Mouse (Mus musculus): ENCODE measurements around the gene Edc3.

Edc3 gene

DNA sequence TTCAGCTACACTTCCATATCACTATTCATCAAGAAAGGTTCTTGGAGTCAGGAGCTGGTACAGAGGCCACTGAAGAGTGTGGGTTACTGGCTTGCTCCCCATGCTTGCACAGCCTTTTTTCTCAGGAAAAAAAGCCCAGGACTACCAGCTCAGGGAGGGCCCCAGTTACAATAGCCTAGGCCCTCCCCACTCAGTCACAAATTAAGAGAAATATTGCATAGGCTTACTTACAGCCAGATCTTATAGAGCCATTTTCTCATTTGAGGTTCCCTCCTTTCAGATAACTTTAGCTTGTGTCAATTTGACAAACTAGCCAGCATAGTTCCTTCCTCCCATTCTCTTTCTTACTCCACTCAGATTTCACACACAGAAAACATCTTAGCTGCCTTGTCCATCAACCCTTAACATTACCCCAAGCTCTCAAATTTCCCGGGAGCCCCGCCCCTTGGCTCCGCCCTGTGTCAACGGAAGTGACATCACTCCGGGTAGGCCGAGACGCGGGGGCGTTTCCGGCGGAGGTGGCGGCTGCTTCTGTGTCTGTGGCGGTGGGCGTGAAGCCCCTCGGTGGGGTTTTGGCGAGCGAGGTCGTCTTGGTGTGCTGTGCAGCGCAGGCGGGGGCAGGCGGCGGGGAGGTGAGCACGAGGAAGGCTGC lies at the start of gene Edc3:
Gene Edc3 (plus strand): TSS at position 473 of the 652 bp plus-strand sequence.
- TF ChIP-seq GATA4 (IDR thresholded peaks at IDR 0.05; ENCODE audit: insufficient replicate concordance, low read length) = no peak

DNA sequence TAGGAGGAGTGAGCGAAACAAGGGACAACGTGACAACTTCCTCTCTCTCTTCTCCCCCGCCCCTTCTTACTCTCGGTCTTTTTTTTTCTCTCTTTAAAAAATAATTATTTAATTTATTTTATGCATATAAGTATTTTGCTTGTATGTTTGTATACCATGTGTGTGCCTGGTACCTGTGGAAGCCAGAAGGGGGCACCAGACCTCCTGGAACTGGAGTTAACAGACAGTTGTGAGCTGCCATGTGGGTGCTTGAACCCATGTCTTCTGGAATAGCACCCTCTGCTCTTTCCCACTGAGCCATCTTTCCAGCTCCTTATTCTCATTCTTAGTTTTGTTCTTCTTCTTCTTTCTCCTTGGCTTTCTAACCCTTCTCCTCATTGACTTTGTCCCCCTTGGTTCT lies 49.4 kb upstream of the Edc3 start:
- no peak for TF ChIP-seq GATA4 (IDR thresholded peaks at IDR 0.05; ENCODE audit: insufficient replicate concordance, low read length)

DNA sequence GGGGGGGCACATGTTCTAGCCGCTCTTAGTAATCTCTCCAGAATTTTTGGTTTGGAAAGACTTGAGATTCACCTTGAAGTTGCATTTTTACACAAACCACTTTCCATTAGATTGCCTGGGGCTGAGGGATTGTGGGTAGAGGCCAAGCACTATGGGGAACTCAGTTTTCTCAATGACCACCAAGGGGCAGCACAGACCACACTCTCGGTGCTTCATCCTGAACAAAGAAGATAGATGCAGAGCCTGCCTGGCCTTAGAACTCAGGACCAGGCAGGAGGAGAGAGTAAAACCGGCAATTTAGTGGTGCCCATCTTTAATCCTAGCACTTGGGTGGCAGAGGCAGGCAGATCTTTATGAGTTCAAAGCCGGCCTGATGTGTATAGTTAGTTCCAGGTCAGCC lies 48.6 kb upstream of the Edc3 start:
- TF ChIP-seq GATA4 (IDR thresholded peaks at IDR 0.05; ENCODE audit: insufficient replicate concordance, low read length) = no peak

DNA sequence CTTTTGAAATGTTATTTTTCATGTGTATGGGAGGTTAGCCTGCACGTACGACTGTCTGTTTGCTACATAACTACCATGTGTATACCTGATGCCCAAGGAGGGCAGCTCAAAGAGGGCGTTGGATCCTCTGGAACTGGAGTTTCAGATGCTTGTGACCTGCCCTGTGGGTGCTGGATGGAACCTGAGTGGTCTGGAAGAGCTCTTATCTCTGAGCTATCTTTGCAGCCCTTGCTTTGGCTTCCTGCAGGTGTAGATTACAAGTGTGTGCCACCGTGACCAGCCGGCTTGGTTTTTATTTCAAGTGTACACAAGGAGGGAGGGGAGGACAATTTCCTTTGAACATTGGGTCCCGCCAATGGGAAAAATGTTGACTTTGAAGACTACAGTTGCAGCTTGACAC lies 47.8 kb upstream of the Edc3 start:
- no peak for TF ChIP-seq GATA4 (IDR thresholded peaks at IDR 0.05; ENCODE audit: insufficient replicate concordance, low read length)

DNA sequence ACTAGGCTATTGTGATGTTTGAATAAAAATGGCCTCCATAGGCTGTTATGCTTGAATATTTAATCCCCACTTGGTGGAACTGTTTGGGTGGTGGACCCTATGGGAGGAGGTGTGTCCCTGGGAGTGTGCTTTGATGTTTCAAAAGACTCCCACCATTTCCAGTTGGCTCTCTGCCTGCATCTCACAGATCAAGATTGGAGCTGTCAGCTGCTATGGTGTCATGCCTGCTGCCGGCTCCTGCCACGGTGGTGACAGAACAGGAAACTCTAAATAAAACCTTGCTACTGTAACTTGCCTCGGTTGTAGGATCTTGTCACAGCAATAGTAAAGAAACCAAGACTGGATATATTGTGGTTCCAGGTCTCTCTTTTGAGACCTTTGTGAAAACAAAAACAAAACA lies 46.8 kb upstream of the Edc3 start:
- no peak for TF ChIP-seq GATA4 (IDR thresholded peaks at IDR 0.05; ENCODE audit: insufficient replicate concordance, low read length)

DNA sequence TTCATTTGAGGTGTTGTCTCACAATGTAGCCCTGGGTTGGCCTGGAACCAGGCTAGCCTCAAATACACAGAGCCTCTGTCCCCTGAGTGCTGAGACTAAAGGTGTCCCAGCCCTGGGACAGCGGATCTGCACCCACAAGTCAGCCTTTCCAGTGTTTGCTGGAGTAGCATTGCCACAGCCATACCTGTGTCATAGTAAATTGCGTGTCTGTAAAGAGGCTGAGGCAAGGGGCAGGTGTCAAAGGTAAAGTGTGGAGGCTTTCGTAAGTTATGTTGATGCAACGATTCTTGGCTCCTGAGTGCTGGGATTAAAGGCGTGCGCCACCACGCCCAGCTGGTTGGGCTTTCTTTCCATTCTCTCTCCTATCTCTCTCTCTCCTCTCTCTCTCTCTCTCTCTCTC lies 43.7 kb upstream of the Edc3 start:
- peak; percentile 59; the same call in 1 of the 2 replicates for TF ChIP-seq GATA4 (IDR thresholded peaks at IDR 0.05; ENCODE audit: insufficient replicate concordance, low read length)

DNA sequence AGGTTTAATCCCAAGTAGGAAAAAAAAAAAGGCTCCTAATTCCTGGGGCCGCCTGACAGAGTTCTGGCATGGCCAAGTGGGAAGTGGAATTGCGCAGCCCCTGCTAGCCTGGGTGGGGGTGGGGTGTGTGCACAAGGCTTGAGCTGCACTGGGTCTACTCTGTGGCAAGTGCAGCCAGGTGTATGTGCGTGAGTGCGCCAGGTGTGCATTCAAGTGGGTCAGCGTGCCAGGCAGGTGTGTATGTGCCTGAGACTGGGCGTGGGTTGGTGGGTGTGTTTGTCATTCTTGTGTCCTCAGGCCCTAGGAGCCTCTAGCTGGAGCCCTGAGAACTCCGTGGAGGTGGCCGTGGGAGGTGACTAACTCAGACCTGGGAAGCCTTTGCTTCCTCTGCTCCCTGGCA lies 41.8 kb upstream of the Edc3 start:
- no peak for TF ChIP-seq GATA4 (IDR thresholded peaks at IDR 0.05; ENCODE audit: insufficient replicate concordance, low read length)

DNA sequence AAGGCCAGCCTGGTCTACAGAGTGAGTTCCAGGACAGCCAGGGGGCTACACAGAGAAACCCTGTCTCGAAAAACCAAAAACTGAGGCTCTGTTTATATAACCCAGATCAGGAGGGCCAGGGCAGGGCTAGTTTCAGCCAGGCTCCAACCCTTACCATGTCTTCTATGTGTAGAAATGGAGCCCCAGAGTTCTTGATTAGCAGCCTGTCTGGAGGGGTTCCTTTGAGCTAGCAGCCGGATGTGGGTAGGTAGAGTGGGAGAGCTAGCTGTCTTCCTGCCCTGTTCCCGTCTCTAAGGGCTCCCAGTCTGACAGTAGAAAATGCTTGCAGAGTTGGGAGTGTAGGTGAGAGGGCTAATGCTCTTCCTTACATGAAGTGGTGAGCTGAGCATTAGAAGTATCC lies 41.2 kb upstream of the Edc3 start:
- TF ChIP-seq GATA4 (IDR thresholded peaks at IDR 0.05; ENCODE audit: insufficient replicate concordance, low read length) = no peak

DNA sequence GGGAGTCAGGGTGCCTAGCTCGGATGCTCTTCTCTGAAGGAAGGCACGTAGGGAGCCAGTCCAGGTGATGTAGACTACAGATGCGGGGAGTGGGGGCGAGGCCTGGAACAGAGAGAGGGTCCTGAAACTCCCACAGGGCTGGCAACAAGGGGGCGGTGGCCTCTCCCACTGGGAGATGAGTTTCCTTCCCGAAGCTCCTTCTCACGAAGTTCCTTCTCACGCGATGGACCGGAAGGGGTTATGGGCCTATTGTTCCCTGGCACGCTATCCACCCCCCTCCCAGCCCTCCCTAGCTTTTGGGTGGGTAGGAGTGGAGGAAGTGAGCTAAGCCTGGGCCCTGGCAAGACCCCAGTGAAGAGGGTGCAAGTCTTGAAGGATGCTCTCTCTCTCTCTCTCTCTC lies 40.5 kb upstream of the Edc3 start:
- TF ChIP-seq GATA4 (IDR thresholded peaks at IDR 0.05; ENCODE audit: insufficient replicate concordance, low read length) = no peak

DNA sequence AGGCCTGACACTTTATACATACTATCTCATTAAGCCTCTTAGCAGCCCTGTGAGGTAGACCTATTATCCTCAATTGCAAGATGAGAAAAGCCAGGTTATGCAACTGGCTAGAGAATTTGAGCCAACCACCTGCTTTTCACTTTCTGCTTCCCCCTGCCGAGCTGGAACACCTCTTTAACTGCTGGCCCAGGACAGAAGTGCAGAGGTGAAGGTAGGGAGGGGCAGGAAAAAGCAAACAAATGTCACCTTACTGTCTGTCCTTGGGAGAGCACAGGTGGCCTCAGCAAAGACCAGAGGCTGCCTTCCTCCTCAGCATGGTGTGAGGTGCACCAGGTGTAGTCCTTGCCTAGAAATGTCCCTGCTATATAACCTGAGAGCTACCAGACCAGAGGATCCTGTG lies 40.1 kb upstream of the Edc3 start:
- TF ChIP-seq GATA4 (IDR thresholded peaks at IDR 0.05; ENCODE audit: insufficient replicate concordance, low read length) = no peak

DNA sequence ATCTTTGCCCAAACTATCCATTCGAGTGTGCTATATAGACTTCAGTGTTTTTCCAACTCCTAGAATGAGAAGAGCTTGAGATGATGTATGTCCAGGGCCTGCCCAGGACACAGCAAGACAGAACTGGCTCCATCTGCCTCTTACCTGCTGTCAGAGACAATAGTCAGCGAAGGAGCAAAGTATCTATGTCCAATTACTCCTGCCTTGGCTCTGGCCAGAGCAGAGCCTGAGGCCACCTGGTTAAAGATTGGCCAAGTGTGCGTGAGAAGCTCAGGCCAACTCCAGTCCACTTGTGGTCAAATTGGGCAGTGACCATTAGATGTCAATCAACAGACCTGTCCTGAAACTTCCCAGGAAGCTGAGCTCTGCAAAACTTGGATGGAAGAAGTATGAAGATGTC lies 38.8 kb upstream of the Edc3 start:
- no peak for TF ChIP-seq GATA4 (IDR thresholded peaks at IDR 0.05; ENCODE audit: insufficient replicate concordance, low read length)

DNA sequence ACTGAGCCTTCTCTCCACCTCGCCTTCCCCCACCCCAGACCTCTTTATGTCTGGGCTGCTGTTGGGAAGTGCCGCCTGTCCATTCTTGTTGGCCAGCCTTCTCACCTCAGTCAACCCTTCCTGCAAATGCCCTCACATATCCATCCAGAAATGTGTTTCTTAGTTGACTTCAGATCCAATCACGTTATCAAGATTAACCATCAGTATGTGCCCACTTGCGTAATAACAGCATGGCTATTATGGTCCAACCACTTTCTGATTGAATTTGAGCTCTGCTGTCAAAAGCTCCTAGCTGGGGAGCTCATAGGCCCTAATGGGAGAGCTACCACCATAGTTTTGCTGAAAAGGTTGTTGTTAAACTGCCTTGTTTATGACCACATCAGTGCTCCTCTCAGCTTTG lies 37.3 kb upstream of the Edc3 start:
- peak; percentile 53; the same call in 1 of the 2 replicates for TF ChIP-seq GATA4 (IDR thresholded peaks at IDR 0.05; ENCODE audit: insufficient replicate concordance, low read length)

DNA sequence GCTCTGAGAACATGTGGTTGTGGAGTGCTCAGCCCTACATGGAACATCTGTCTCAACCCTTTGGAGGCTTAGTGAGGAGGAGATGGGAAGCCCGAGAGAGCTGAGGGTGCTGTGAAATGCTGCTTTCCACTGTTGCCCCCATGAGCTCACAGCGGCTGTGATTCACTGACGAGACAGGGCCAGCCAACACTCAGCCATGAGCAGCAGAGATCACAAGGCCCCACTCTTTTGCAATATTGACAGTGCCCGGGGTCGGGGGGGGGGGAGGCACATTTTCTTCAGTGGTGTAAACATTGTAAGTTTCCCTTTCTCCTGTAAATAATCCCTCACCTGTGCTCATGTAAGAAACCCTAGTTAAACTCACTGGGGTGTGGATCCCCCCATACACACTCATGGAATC lies 36.8 kb upstream of the Edc3 start:
- no peak for TF ChIP-seq GATA4 (IDR thresholded peaks at IDR 0.05; ENCODE audit: insufficient replicate concordance, low read length)

DNA sequence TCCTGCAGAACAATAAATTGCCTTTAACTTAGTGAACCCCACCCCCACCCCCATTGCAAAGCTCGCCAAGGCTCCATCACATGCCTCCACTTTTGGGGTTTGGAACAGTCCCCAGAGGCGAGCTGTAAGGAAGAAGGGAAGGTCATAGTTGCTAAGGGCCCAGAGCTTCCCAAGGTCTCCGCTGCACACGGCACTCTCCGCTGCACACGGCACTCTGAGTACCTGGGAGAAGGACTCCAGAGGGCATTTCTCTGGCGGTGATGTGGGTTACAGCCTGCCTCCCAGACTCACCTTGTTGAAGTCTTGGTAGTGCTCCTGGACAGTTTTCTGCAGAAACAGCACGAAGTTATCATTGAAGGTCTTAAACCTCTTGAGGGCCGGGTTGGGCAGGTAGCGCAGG lies 26.9 kb upstream of the Edc3 start:
- TF ChIP-seq GATA4 (IDR thresholded peaks at IDR 0.05; ENCODE audit: insufficient replicate concordance, low read length) = no peak

DNA sequence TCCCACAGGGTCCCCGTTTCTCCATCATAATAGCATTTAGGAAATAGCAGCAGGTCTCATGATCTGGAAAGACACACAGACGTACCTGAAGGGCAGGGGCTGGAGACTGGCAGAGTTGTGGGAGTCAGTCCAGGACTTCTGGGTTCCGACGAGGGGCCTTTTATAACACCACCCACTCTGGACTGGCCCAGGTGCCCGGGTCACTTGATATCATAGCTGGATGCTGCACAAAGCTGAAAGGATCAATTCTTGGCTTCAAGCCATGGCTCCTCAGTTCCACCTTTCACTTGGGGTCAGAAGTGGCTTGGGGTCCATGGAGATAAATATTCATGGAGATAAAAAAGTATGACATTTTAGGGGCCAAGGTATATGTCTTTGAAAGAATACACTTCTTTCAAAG lies 24.8 kb upstream of the Edc3 start, which contains the start of gene Cyp1a2:
Gene Cyp1a2 (minus strand): TSS at position 184 of the 400 bp plus-strand sequence.
- TF ChIP-seq GATA4 (IDR thresholded peaks at IDR 0.05; ENCODE audit: insufficient replicate concordance, low read length) = no peak

DNA sequence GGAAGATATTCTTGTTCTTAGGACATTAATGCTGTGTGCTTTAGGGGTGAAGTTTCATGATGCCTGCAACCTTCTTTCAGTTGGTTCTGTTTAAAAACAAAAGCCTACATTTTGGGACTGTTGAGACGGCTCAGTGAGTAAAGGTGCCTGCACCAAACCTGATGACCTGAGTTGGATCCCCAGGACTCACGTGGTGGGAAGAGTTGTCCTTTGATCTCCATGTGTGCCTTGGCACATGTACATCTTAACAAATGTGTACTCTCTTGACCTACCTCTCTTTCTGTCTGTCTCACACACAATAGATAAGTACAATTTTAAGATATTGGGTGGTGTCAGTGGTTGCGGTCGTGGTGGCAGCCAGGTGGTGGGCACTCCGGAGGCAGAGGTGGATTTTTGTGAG lies 22.3 kb upstream of the Edc3 start:
- no peak; the same call in 1 of the 2 replicates for TF ChIP-seq GATA4 (IDR thresholded peaks at IDR 0.05; ENCODE audit: insufficient replicate concordance, low read length)

DNA sequence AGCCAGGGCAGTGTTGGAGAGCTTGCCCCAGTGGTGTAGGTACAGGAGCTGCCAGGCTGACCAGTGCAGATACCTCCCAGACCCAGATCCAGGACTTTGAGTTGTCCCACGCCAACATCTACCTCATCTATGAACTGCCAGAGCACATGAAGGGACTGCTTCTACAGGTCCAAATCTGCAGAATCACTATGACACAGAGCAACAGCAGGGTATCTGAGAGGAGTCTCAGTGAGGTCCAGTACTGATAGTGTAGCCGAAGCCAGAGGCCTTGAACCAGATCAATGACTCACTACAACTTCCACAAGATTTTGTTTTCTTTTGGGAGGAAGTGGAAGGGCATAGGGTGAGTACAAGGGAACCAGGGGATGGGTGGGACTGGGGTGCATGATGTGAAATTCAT lies 20.6 kb upstream of the Edc3 start, which contains the start of gene Cyp1a1:
Gene Cyp1a1 (plus strand): TSS at position 178 of the 400 bp plus-strand sequence.
- no peak; the same call in 1 of the 2 replicates for TF ChIP-seq GATA4 (IDR thresholded peaks at IDR 0.05; ENCODE audit: insufficient replicate concordance, low read length)

All from liver, adult (tissue).